Mouse (Mus musculus): ENCODE results near the gene Gpr25. TPM values are rescaled to one million over a fixed set of nuclear protein-coding genes. Genes with fewer than 3 reads are reported as not detected.

Gpr25 gene
- not detected in 2 replicates for polyA plus RNA-seq (2014; fragmentation: Nextera tagmentation; extraction: Ambion mirVana)

- DNase-seq (ENCODE audit: low spot score) = no peak
- Histone ChIP-seq H3K9me3 (ENCODE audit: control insufficient read depth, low read length) (no peaks in the 10 kb centered on the region), H3K4me3 (ENCODE audit: low read depth, low read length) (peak within 1 kb of the TSS; percentile 44), H3K4me2 (ENCODE audit: low read depth, severe bottlenecking) (peak within 1 kb of the TSS; percentile 93), H3K27ac (replicated peaks; ENCODE audit: low read depth, low read length) (no peak within 1 kb of the TSS), H3K36me3 (ENCODE audit: control insufficient read depth, insufficient read depth, low read length) (no peaks in the 10 kb centered on the region), H3K4me1 (ENCODE audit: control insufficient read depth, insufficient read depth, low read length) (peaks cover 16% of the 10 kb centered on the region), H3K9ac (ENCODE audit: low read length) (peak within 1 kb of the TSS; percentile 70), H3K27me3 (ENCODE audit: control insufficient read depth, insufficient read depth, low read length) (peaks cover 41% of the 10 kb centered on the region)
- peak; percentile 26; the same call in 1 of the 2 replicates for ATAC-seq (ENCODE audit: insufficient number of reproducible peaks, low FRiP score, low TSS enrichment, low read depth)
- WGBS = 5% methylated on average over 28 of the region's 28 CpGs
These were observed at the start of gene Gpr25 for GRCm38 (mm10) chr1:136260635-136261238. Gene Gpr25, minus strand, starts transcription at chr1:136260873.

- Histone ChIP-seq H3K9me3 (ENCODE audit: control insufficient read depth, low read length) (no peaks in the 10 kb centered on the region), H3K4me1 (ENCODE audit: control insufficient read depth, insufficient read depth, low read length) (no peaks in the 10 kb centered on the region), H3K27me3 (ENCODE audit: control insufficient read depth, insufficient read depth, low read length) (no peaks in the 10 kb centered on the region), H3K9ac (ENCODE audit: low read length) (no peak overlapping the region), H3K36me3 (ENCODE audit: control insufficient read depth, insufficient read depth, low read length) (no peaks in the 10 kb centered on the region), H3K4me2 (ENCODE audit: low read depth, severe bottlenecking) (no peak overlapping the region), H3K27ac (replicated peaks; ENCODE audit: low read depth, low read length) (no peak overlapping the region), H3K4me3 (ENCODE audit: low read depth, low read length) (no peak overlapping the region)
- ATAC-seq (ENCODE audit: insufficient number of reproducible peaks, low FRiP score, low TSS enrichment, low read depth) (no peak), DNase-seq (ENCODE audit: low spot score) (no peak)
- WGBS = 88% methylated on average over 5 of the region's 5 CpGs
These were observed 48.5 kb upstream of the Gpr25 start for GRCm38 (mm10) chr1:136309193-136309592.

- Histone ChIP-seq H3K27me3 (ENCODE audit: control insufficient read depth, insufficient read depth, low read length) (no peaks in the 10 kb centered on the region), H3K4me3 (ENCODE audit: low read depth, low read length) (no peak overlapping the region), H3K36me3 (ENCODE audit: control insufficient read depth, insufficient read depth, low read length) (no peaks in the 10 kb centered on the region), H3K4me2 (ENCODE audit: low read depth, severe bottlenecking) (no peak overlapping the region), H3K9me3 (ENCODE audit: control insufficient read depth, low read length) (no peaks in the 10 kb centered on the region), H3K4me1 (ENCODE audit: control insufficient read depth, insufficient read depth, low read length) (no peaks in the 10 kb centered on the region), H3K9ac (ENCODE audit: low read length) (no peak overlapping the region), H3K27ac (replicated peaks; ENCODE audit: low read depth, low read length) (no peak overlapping the region)
- ATAC-seq (ENCODE audit: insufficient number of reproducible peaks, low FRiP score, low TSS enrichment, low read depth) (no peak), DNase-seq (ENCODE audit: low spot score) (no peak)
- 84% methylated on average over 3 of the region's 3 CpGs for WGBS
These were observed 45.8 kb upstream of the Gpr25 start for GRCm38 (mm10) chr1:136306424-136306823.

- Histone ChIP-seq H3K27me3 (ENCODE audit: control insufficient read depth, insufficient read depth, low read length) (no peaks in the 10 kb centered on the region), H3K9me3 (ENCODE audit: control insufficient read depth, low read length) (no peaks in the 10 kb centered on the region), H3K4me1 (ENCODE audit: control insufficient read depth, insufficient read depth, low read length) (no peaks in the 10 kb centered on the region), H3K4me2 (ENCODE audit: low read depth, severe bottlenecking) (no peak overlapping the region), H3K27ac (replicated peaks; ENCODE audit: low read depth, low read length) (no peak overlapping the region), H3K4me3 (ENCODE audit: low read depth, low read length) (no peak overlapping the region), H3K36me3 (ENCODE audit: control insufficient read depth, insufficient read depth, low read length) (no peaks in the 10 kb centered on the region), H3K9ac (ENCODE audit: low read length) (no peak overlapping the region)
- ATAC-seq (ENCODE audit: insufficient number of reproducible peaks, low FRiP score, low TSS enrichment, low read depth) (no peak), DNase-seq (ENCODE audit: low spot score) (no peak)
These were observed 33.3 kb upstream of the Gpr25 start for GRCm38 (mm10) chr1:136293961-136294360.

- no peak overlapping the region for H3K27ac ChIP-seq (replicated peaks; ENCODE audit: low read depth, low read length)
- H3K9ac ChIP-seq (ENCODE audit: low read length) = no peak overlapping the region
- no peak overlapping the region for H3K4me3 ChIP-seq (ENCODE audit: low read depth, low read length)
- H3K4me1 ChIP-seq (ENCODE audit: control insufficient read depth, insufficient read depth, low read length) = no peaks in the 10 kb centered on the region
- H3K36me3 ChIP-seq (ENCODE audit: control insufficient read depth, insufficient read depth, low read length) = no peaks in the 10 kb centered on the region
- ATAC-seq (ENCODE audit: insufficient number of reproducible peaks, low FRiP score, low TSS enrichment, low read depth) = no peak
- H3K27me3 ChIP-seq (ENCODE audit: control insufficient read depth, insufficient read depth, low read length) = no peaks in the 10 kb centered on the region
- no peak overlapping the region for H3K4me2 ChIP-seq (ENCODE audit: low read depth, severe bottlenecking)
- DNase-seq (ENCODE audit: low spot score) = no peak
- no peaks in the 10 kb centered on the region for H3K9me3 ChIP-seq (ENCODE audit: control insufficient read depth, low read length)
- 76% methylated on average over 1 of the region's 1 CpGs for WGBS
These were observed 29.1 kb upstream of the Gpr25 start for GRCm38 (mm10) chr1:136289803-136290202.

- Histone ChIP-seq H3K9ac (ENCODE audit: low read length) (no peak overlapping the region), H3K4me2 (ENCODE audit: low read depth, severe bottlenecking) (no peak overlapping the region), H3K9me3 (ENCODE audit: control insufficient read depth, low read length) (no peaks in the 10 kb centered on the region), H3K36me3 (ENCODE audit: control insufficient read depth, insufficient read depth, low read length) (peaks cover 30% of the 10 kb centered on the region), H3K4me3 (ENCODE audit: low read depth, low read length) (no peak overlapping the region), H3K27me3 (ENCODE audit: control insufficient read depth, insufficient read depth, low read length) (no peaks in the 10 kb centered on the region), H3K27ac (replicated peaks; ENCODE audit: low read depth, low read length) (no peak overlapping the region), H3K4me1 (ENCODE audit: control insufficient read depth, insufficient read depth, low read length) (no peaks in the 10 kb centered on the region)
- ATAC-seq (ENCODE audit: insufficient number of reproducible peaks, low FRiP score, low TSS enrichment, low read depth) = no peak
- DNase-seq (ENCODE audit: low spot score) = no peak
- 87% methylated on average over 8 of the region's 8 CpGs for WGBS
These were observed 16.7 kb upstream of the Gpr25 start for GRCm38 (mm10) chr1:136277366-136277765.

GRCm38 (mm10) chr1:136268224-136268623 is 7.6 kb upstream of the Gpr25 start:
- peaks cover 2% of the 10 kb centered on the region; the same call in 1 of the 2 replicates for H3K36me3 ChIP-seq (ENCODE audit: control insufficient read depth, insufficient read depth, low read length)
- no peaks in the 10 kb centered on the region for H3K4me1 ChIP-seq (ENCODE audit: control insufficient read depth, insufficient read depth, low read length)
- H3K27me3 ChIP-seq (ENCODE audit: control insufficient read depth, insufficient read depth, low read length) = no peaks in the 10 kb centered on the region
- H3K27ac ChIP-seq (replicated peaks; ENCODE audit: low read depth, low read length) = no peak overlapping the region
- WGBS = 86% methylated on average over 7 of the region's 7 CpGs
- no peak overlapping the region for H3K4me2 ChIP-seq (ENCODE audit: low read depth, severe bottlenecking)
- DNase-seq (ENCODE audit: low spot score) (no peak), ATAC-seq (ENCODE audit: insufficient number of reproducible peaks, low FRiP score, low TSS enrichment, low read depth) (no peak)
- no peak overlapping the region for H3K9ac ChIP-seq (ENCODE audit: low read length)
- no peak overlapping the region for H3K4me3 ChIP-seq (ENCODE audit: low read depth, low read length)
- no peaks in the 10 kb centered on the region for H3K9me3 ChIP-seq (ENCODE audit: control insufficient read depth, low read length)

GRCm38 (mm10) chr1:136266127-136266526 is 5.5 kb upstream of the Gpr25 start:
- Histone ChIP-seq H3K9ac (ENCODE audit: low read length) (no peak overlapping the region), H3K27me3 (ENCODE audit: control insufficient read depth, insufficient read depth, low read length) (peaks cover 5% of the 10 kb centered on the region), H3K36me3 (ENCODE audit: control insufficient read depth, insufficient read depth, low read length) (no peaks in the 10 kb centered on the region), H3K4me1 (ENCODE audit: control insufficient read depth, insufficient read depth, low read length) (no peaks in the 10 kb centered on the region), H3K4me2 (ENCODE audit: low read depth, severe bottlenecking) (no peak overlapping the region), H3K27ac (replicated peaks; ENCODE audit: low read depth, low read length) (no peak overlapping the region), H3K4me3 (ENCODE audit: low read depth, low read length) (no peak overlapping the region), H3K9me3 (ENCODE audit: control insufficient read depth, low read length) (no peaks in the 10 kb centered on the region)
- WGBS = 59% methylated on average over 6 of the region's 6 CpGs
- ATAC-seq (ENCODE audit: insufficient number of reproducible peaks, low FRiP score, low TSS enrichment, low read depth) (no peak), DNase-seq (ENCODE audit: low spot score) (no peak)

- Histone ChIP-seq H3K4me2 (ENCODE audit: low read depth, severe bottlenecking) (no peak overlapping the region), H3K9me3 (ENCODE audit: control insufficient read depth, low read length) (no peaks in the 10 kb centered on the region), H3K27ac (replicated peaks; ENCODE audit: low read depth, low read length) (no peak overlapping the region), H3K4me3 (ENCODE audit: low read depth, low read length) (no peak overlapping the region), H3K4me1 (ENCODE audit: control insufficient read depth, insufficient read depth, low read length) (peaks cover 16% of the 10 kb centered on the region), H3K36me3 (ENCODE audit: control insufficient read depth, insufficient read depth, low read length) (no peaks in the 10 kb centered on the region), H3K9ac (ENCODE audit: low read length) (no peak overlapping the region), H3K27me3 (ENCODE audit: control insufficient read depth, insufficient read depth, low read length) (peaks cover 31% of the 10 kb centered on the region)
- ATAC-seq (ENCODE audit: insufficient number of reproducible peaks, low FRiP score, low TSS enrichment, low read depth) (no peak), DNase-seq (ENCODE audit: low spot score) (no peak)
- WGBS = 82% methylated on average over 5 of the region's 5 CpGs
These were observed 2.7 kb upstream of the Gpr25 start for GRCm38 (mm10) chr1:136263355-136263754.

All from limb, embryonic 11.5 days (tissue).